Mouse (Mus musculus) stomach, embryonic 16.5 days (tissue): ENCODE data around the gene Camkv. TPM values are rescaled to one million over a fixed set of nuclear protein-coding genes. Genes with fewer than 3 reads are reported as not detected.

Experiments
- ATAC-seq: fragments of 200-750 bp; cut with Nextera tagmentation; 2 replicates; pipeline ENCODE4 v1.8.0; 2017; ENCODE audit warnings: moderate number of reproducible peaks, moderate TSS enrichment; ENCODE audit not compliant: insufficient read depth, low FRiP score
- H3K27ac ChIP-seq: fragments of 300-500 bp; sonication (generic); 2 replicates; pipeline ENCODE4 v1.5.1; 2014; ENCODE audit warnings: low read length
- H3K27me3 ChIP-seq: fragments of 300-500 bp; sonication (generic); 2 replicates; pipeline ENCODE4 v1.6.1; 2014; ENCODE audit warnings: low read length, control low read depth, mixed read lengths; ENCODE audit not compliant: control insufficient read depth, insufficient read depth
- H3K36me3 ChIP-seq: fragments of 300-500 bp; sonication (generic); 2 replicates; pipeline ENCODE4 v1.6.1; 2014; ENCODE audit warnings: low read length; ENCODE audit not compliant: control insufficient read depth, insufficient read depth
- H3K4me1 ChIP-seq: fragments of 300-500 bp; sonication (generic); 2 replicates; pipeline ENCODE4 v1.6.1; 2014; ENCODE audit warnings: low read length, control low read depth, mixed read lengths; ENCODE audit not compliant: control insufficient read depth, insufficient read depth
- H3K4me2 ChIP-seq: fragments of 300-500 bp; sonication (generic); 2 replicates; pipeline ENCODE4 v1.6.1; 2014; ENCODE audit warnings: low read depth, low read length, mixed read lengths
- H3K4me3 ChIP-seq: fragments of 300-500 bp; sonication (generic); replicated peaks from 2 replicates; pipeline ENCODE4 v1.5.1; 2014; ENCODE audit warnings: mild to moderate bottlenecking, low read length
- H3K9ac ChIP-seq: fragments of 300-500 bp; sonication (generic); 2 replicates; pipeline ENCODE4 v1.6.1; 2014; ENCODE audit warnings: low read length
- H3K9me3 ChIP-seq: fragments of 300-500 bp; sonication (generic); replicated peaks from 2 replicates; pipeline ENCODE4 v1.6.1; 2016; ENCODE audit warnings: low read length, control low read depth; ENCODE audit not compliant: control insufficient read depth
- WGBS: fragments of 180-500 bp; shearing (Covaris S2); extraction: QIAGEN DNeasy Blood & Tissue Kit; methylation state at CpG from one replicate; pipeline ENCODE4 v1.1.7; 2014; 5-methylcytosine and 5-hydroxymethylcytosine counted together
- polyA plus RNA-seq: library from polyadenylated mRNA; unstranded; fragments of >200 nt; fragmentation: Nextera tagmentation; extraction: Ambion mirVana; gene quantifications from 2 replicates; pipeline ENCODE4 v1.2.1, GENCODE M21; 2015

Gene Camkv
- polyA plus RNA-seq: 2.6 and 2.9 TPM in 2 replicates

GRCm38 (mm10) chr9:107935374-107935773 is at the start of gene Camkv:
Gene Camkv (plus strand): TSS chr9:107935674.
- Histone ChIP-seq H3K27ac (no peak within 1 kb of the TSS), H3K36me3 (no peaks in the 10 kb centered on the region), H3K4me2 (peak within 1 kb of the TSS; percentile 94), H3K9me3 (no peaks in the 10 kb centered on the region), H3K9ac (peak within 1 kb of the TSS; percentile 61), H3K27me3 (peaks cover 12% of the 10 kb centered on the region; the same call in 1 of the 2 replicates), H3K4me1 (peaks cover 11% of the 10 kb centered on the region; the same call in 1 of the 2 replicates), H3K4me3 (peak within 1 kb of the TSS; percentile 50)
- WGBS: 11% methylated on average over 3 of the region's 3 CpGs
- ATAC-seq: no peak

GRCm38 (mm10) chr9:107887804-107888266 is 47.6 kb upstream of the Camkv start, which contains the start of gene Mon1a:
Gene Mon1a (plus strand): TSS chr9:107888151.
- Histone ChIP-seq H3K9ac (peak within 1 kb of the TSS; percentile 89), H3K27me3 (no peaks in the 10 kb centered on the region), H3K9me3 (no peaks in the 10 kb centered on the region), H3K4me3 (peak within 1 kb of the TSS; percentile 93), H3K4me2 (peak within 1 kb of the TSS; percentile 88), H3K4me1 (peaks cover 11% of the 10 kb centered on the region), H3K36me3 (no peaks in the 10 kb centered on the region), H3K27ac (peak within 1 kb of the TSS; percentile 90)
- ATAC-seq: peak; percentile 96
- WGBS: under 1% methylated on average over 28 of the region's 28 CpGs

GRCm38 (mm10) chr9:107888267-107888850 is 47.1 kb upstream of the Camkv start:
- peaks cover 11% of the 10 kb centered on the region for H3K4me1 ChIP-seq
- H3K27ac ChIP-seq: peak overlapping the region; percentile 90
- H3K36me3 ChIP-seq: no peaks in the 10 kb centered on the region
- H3K9me3 ChIP-seq: no peaks in the 10 kb centered on the region
- peak overlapping the region; percentile 89 for H3K9ac ChIP-seq
- WGBS: under 1% methylated on average over 18 of the region's 18 CpGs
- peak; percentile 53; the same call in 1 of the 2 replicates for ATAC-seq
- peak overlapping the region; percentile 93 for H3K4me3 ChIP-seq
- peak overlapping the region; percentile 88 for H3K4me2 ChIP-seq
- no peaks in the 10 kb centered on the region for H3K27me3 ChIP-seq

- H3K27me3 ChIP-seq: no peaks in the 10 kb centered on the region
- H3K9ac ChIP-seq: peak overlapping the region; percentile 9; the same call in 1 of the 2 replicates
- no peaks in the 10 kb centered on the region for H3K9me3 ChIP-seq
- H3K27ac ChIP-seq: peak overlapping the region; percentile 90
- peaks cover 11% of the 10 kb centered on the region for H3K4me1 ChIP-seq
- H3K4me2 ChIP-seq: peak overlapping the region; percentile 88
- ATAC-seq: no peak
- no peaks in the 10 kb centered on the region for H3K36me3 ChIP-seq
- H3K4me3 ChIP-seq: peak overlapping the region; percentile 5
- WGBS: 54% methylated on average over 6 of the region's 6 CpGs
These were observed 45.2 kb upstream of the Camkv start for GRCm38 (mm10) chr9:107890260-107890659.

GRCm38 (mm10) chr9:107891023-107891422 is 44.5 kb upstream of the Camkv start:
- H3K9ac ChIP-seq: no peak overlapping the region
- no peak for ATAC-seq
- H3K36me3 ChIP-seq: no peaks in the 10 kb centered on the region
- 93% methylated on average over 1 of the region's 1 CpGs for WGBS
- no peaks in the 10 kb centered on the region for H3K27me3 ChIP-seq
- no peak overlapping the region for H3K27ac ChIP-seq
- H3K9me3 ChIP-seq: no peaks in the 10 kb centered on the region
- H3K4me1 ChIP-seq: peaks cover 11% of the 10 kb centered on the region
- no peak overlapping the region for H3K4me3 ChIP-seq
- H3K4me2 ChIP-seq: no peak overlapping the region; the same call in 1 of the 2 replicates

- no peaks in the 10 kb centered on the region for H3K4me1 ChIP-seq
- no peak overlapping the region for H3K9ac ChIP-seq
- no peak overlapping the region for H3K27ac ChIP-seq
- H3K36me3 ChIP-seq: no peaks in the 10 kb centered on the region
- no peaks in the 10 kb centered on the region for H3K9me3 ChIP-seq
- no peak for ATAC-seq
- no peak overlapping the region for H3K4me2 ChIP-seq
- WGBS: 84% methylated on average over 10 of the region's 10 CpGs
- H3K27me3 ChIP-seq: no peaks in the 10 kb centered on the region
- H3K4me3 ChIP-seq: no peak overlapping the region
These were observed 36.9 kb upstream of the Camkv start for GRCm38 (mm10) chr9:107898563-107898962.

GRCm38 (mm10) chr9:107899855-107900254 is 35.6 kb upstream of the Camkv start:
- Histone ChIP-seq H3K9me3 (no peaks in the 10 kb centered on the region), H3K4me1 (no peaks in the 10 kb centered on the region), H3K27me3 (no peaks in the 10 kb centered on the region), H3K36me3 (no peaks in the 10 kb centered on the region), H3K4me3 (no peak overlapping the region), H3K9ac (no peak overlapping the region), H3K4me2 (no peak overlapping the region), H3K27ac (no peak overlapping the region)
- no peak for ATAC-seq
- WGBS: 81% methylated on average over 12 of the region's 12 CpGs

GRCm38 (mm10) chr9:107900840-107901626 is 34.4 kb upstream of the Camkv start:
- Histone ChIP-seq H3K4me3 (peak overlapping the region; percentile 22), H3K27ac (no peak overlapping the region), H3K9me3 (no peaks in the 10 kb centered on the region), H3K9ac (peak overlapping the region; percentile 56), H3K4me1 (peaks cover 8% of the 10 kb centered on the region), H3K36me3 (no peaks in the 10 kb centered on the region), H3K27me3 (no peaks in the 10 kb centered on the region), H3K4me2 (peak overlapping the region; percentile 48)
- 17% methylated on average over 44 of the region's 44 CpGs for WGBS
- ATAC-seq: peak; percentile 48; the same call in 1 of the 2 replicates

GRCm38 (mm10) chr9:107901627-107901914 is 33.9 kb upstream of the Camkv start:
- H3K27ac ChIP-seq: no peak overlapping the region
- no peak for ATAC-seq
- no peak overlapping the region; the same call in 1 of the 2 replicates for H3K9ac ChIP-seq
- 25% methylated on average over 17 of the region's 17 CpGs for WGBS
- H3K9me3 ChIP-seq: no peaks in the 10 kb centered on the region
- no peak overlapping the region for H3K4me3 ChIP-seq
- peak overlapping the region; percentile 48; the same call in 1 of the 2 replicates for H3K4me2 ChIP-seq
- peaks cover 13% of the 10 kb centered on the region for H3K4me1 ChIP-seq
- H3K27me3 ChIP-seq: no peaks in the 10 kb centered on the region
- no peaks in the 10 kb centered on the region for H3K36me3 ChIP-seq
